Mouse (Mus musculus) spleen, adult 18-20 months (tissue): ENCODE data around the gene Creb3l4.
"Not testable (repeated sequence)": the region's sequence is repeated elsewhere in the genome, so short reads cannot be mapped to it uniquely, and the experiment has no call there.

Experiments
- DNase-seq, 2 experiments: peaks; one replicate each; pipeline ENCODE4 v3.0.0; 2022; ENCODE audit warnings: mixed read lengths in 2 of 2

The Creb3l4 gene

GRCm38 (mm10) chr3:90242984-90243775 lies at the start of gene Creb3l4:
Gene Creb3l4 (minus strand): TSS chr3:90243512.
- no peak for DNase-seq

GRCm38 (mm10) chr3:90292345-90293275 lies 49.3 kb upstream of the Creb3l4 start, which contains the start of gene Gatad2b:
Gene Gatad2b (plus strand): TSS chr3:90293178.
- peak; percentile 91 to 95 for DNase-seq

- DNase-seq, result no peak
Observed at GRCm38 (mm10) chr3:90291982-90292344, 48.7 kb upstream of the Creb3l4 start.

- DNase-seq, result no peak
Observed at GRCm38 (mm10) chr3:90290602-90291001, 47.3 kb upstream of the Creb3l4 start.

GRCm38 (mm10) chr3:90289403-90289802 lies 46.1 kb upstream of the Creb3l4 start:
- not testable (repeated sequence) for DNase-seq

GRCm38 (mm10) chr3:90284150-90284549 lies 40.8 kb upstream of the Creb3l4 start:
- DNase-seq, result no peak

- no peak for DNase-seq
Observed at GRCm38 (mm10) chr3:90280708-90281107, 37.4 kb upstream of the Creb3l4 start.

GRCm38 (mm10) chr3:90279743-90280142 lies 36.4 kb upstream of the Creb3l4 start:
- no peak for DNase-seq

- no peak for DNase-seq
Observed at GRCm38 (mm10) chr3:90279216-90279615, 35.9 kb upstream of the Creb3l4 start.

- no peak for DNase-seq
Observed at GRCm38 (mm10) chr3:90278211-90278610, 34.9 kb upstream of the Creb3l4 start.

GRCm38 (mm10) chr3:90277793-90278192 lies 34.5 kb upstream of the Creb3l4 start:
- no peak for DNase-seq

- no peak for DNase-seq
Observed at GRCm38 (mm10) chr3:90276858-90277257, 33.5 kb upstream of the Creb3l4 start.

GRCm38 (mm10) chr3:90275286-90275685 lies 32.0 kb upstream of the Creb3l4 start:
- DNase-seq, result no peak

GRCm38 (mm10) chr3:90273855-90274254 lies 30.5 kb upstream of the Creb3l4 start:
- no peak for DNase-seq

GRCm38 (mm10) chr3:90272170-90272569 lies 28.9 kb upstream of the Creb3l4 start:
- DNase-seq, result no peak

- no peak for DNase-seq
Observed at GRCm38 (mm10) chr3:90270784-90271183, 27.5 kb upstream of the Creb3l4 start.

- no peak for DNase-seq
Observed at GRCm38 (mm10) chr3:90268971-90269370, 25.7 kb upstream of the Creb3l4 start.

- DNase-seq, result no peak
Observed at GRCm38 (mm10) chr3:90268190-90268589, 24.9 kb upstream of the Creb3l4 start.

GRCm38 (mm10) chr3:90266901-90267775 lies 23.8 kb upstream of the Creb3l4 start:
- DNase-seq, result no peak

- peak; percentile 57 to 59 for DNase-seq
Observed at GRCm38 (mm10) chr3:90265932-90266741, 22.8 kb upstream of the Creb3l4 start.

- DNase-seq, result peak; percentile 91 to 94
Observed at GRCm38 (mm10) chr3:90265034-90265931, 22.0 kb upstream of the Creb3l4 start, which contains the start of gene Dennd4b. Gene Dennd4b (plus strand): TSS chr3:90265185.
